Mouse (Mus musculus) cerebellum, adult 18-20 months (tissue): ENCODE data around the gene Gm28308.

Experiments
- DNase-seq, 2 experiments: peaks; one replicate each; pipeline ENCODE4 v3.0.0; 2021

The Gm28308 gene

DNA sequence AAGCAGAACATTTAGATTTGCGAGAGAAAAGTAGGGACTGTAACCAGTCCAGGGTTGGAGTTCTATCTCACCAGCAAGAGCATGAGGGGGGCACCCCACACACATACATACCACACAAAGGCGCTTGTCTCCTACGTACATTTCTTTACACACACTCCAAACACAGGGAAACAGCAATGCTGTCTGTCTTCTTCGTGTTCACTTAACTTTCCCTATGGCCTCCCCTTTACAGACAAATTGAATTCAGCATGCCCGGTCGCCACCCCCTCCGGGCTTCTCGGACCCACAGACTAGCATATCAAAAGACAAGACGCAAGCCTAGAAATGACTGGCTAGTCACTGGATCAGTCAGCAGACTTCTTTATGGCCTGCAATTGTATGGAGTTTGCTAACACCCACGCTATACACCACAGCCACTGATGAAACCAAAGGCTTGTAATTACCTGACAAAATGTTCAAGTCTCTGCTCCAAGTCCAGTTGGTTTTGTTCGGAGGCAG, 32.9 kb downstream of the Gm28308 start:
- DNase-seq, result no peak

DNA sequence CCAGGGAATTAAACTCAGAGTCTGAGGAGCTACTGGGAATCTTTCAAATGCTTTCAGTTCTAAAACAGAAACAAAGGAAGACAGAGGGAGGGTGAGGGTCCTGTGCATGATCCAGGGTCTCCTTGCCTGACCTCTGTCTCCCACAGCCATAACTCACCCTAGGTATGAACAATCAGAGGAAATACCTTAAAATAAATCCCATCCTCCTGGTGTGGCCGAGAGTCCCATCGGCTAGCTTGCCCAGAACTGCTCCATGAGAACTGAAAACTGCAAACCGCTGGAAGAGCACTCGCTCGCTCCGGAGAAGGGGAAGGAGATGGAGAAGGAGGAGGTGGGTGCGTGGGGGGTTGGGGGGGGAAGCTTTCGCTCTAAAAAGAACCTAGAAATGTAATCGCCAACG, 33.4 kb downstream of the Gm28308 start:
- DNase-seq, result no peak

DNA sequence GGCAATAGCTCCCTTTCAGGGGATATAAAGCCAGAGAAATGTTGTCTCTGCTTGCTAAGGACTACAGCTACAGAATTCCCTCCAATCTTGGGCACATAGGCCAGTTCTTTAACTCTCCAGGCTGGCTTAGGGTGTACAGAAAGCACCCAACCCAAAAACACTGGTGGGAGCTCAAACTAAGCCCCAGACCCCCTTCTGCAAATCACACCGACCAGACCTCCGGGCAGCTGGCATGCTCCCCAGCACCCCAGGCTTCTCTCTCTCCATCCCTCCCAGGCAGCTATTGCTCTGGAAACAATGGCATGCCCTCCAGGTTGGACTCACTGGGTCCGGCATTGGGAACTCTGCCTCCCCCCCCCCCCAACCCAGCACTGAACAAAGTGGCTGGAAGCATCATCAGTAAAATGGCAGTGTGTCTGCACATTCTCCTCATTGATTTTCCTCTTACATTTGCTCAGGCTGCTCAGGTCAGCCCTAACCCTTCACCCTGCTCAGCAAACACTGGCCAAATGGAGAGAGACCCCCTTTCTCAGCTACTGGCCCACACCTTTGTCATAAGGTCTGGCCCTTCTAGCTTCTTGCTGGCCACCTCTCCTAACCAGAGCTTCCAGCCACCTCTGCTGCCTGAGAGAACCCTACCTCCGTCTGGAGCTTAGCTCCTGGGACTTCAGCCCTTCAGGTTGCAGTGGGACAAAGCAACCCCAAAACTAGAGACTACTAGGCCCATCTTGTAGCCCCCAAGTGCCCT, 34.0 kb downstream of the Gm28308 start:
- DNase-seq, result no peak

DNA sequence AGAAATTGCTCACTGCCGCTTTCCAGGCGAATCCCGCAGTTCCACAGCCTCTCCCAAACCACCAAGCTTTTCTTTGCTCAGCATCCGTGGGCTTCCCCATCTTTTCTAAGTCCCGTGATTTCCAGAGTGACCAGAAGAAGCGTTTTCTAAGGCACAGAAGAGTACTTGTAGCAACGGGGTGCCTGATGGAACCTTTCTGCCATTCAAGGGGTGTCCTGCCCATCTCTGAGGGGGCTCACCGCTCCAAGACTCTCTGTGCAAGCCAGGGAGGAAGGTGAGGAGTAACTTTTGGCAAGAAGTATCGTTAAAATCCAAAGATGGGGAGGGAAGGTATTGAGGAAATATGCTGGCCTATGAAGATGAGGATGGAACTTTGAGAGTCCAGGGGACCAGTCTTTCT, 35.3 kb downstream of the Gm28308 start:
- no peak for DNase-seq

DNA sequence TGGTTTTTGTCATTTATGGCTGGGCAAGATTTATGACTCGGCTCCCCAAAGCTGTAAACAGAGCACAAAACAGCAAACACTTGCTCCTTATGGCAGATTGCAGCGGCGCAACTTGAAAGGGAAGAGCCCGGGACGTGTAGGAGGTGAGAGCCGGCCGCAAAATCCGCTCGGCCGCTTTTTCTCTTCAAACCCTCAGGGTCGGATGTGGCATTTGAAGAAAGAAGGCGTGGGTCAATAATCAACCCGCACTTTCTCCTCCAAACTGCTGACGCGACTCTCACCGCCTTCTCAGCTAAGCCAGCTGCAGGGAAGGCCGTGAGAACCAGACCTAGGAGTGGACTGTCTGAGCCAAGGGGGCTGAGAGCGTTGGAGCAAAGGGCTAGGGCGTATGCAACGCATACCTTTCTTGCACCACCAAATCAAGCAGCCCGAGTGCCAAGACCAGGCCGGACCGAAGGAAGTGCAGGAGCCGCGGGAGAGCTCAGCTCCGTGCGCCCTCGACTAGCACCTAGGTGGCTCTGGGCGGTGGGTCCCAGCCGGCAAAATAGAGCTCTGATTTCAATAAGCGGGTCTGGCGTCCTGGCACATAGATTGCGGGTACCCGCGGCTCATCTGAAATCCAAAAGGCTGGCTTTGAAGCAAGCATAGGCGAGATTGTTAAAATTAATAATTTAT, 35.9 kb downstream of the Gm28308 start, which contains the start of gene 5730596B20Rik:
Gene 5730596B20Rik, plus strand, starts transcription at position 438 of the 675 bp plus-strand sequence.
- no peak for DNase-seq

DNA sequence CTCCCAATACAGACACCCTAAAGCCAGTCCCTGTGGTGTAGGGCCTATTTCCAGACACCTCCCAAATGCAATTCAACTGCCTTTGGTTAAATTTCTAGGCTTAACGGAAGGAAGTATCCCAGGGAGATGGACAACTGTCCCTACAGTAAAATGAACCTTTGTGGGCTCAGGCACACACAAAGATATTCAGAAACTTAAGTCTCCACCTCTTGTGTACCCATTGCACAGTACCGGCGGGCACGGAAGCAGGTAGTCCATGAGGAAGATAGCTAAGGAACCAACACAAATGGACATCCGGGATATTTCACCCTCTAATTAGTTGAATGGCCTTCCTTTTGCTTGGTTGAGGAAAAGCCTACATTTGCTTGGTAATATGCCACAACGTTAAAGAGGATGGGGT, 36.7 kb downstream of the Gm28308 start:
- DNase-seq, result no peak

DNA sequence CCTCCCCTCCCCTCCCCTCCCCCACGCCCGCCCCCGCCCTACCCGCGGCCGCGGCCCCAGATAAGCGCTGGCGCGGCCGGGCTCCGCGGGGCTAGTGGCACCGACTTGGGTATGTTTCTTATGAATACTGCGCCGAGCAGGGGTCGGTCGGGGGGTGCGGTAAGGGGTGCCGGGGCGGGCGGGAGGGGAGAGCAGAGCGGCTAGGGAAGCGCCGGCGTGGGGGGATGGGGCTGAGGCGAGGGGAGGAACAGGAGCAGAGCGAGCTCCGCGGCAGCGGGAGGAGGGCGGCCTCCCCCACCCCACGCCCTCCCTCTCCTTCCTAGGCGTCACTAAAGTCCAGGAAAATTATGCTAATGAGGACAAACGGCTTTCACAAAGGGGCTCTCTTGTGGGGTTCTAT, 37.3 kb downstream of the Gm28308 start:
- DNase-seq, result no peak

DNA sequence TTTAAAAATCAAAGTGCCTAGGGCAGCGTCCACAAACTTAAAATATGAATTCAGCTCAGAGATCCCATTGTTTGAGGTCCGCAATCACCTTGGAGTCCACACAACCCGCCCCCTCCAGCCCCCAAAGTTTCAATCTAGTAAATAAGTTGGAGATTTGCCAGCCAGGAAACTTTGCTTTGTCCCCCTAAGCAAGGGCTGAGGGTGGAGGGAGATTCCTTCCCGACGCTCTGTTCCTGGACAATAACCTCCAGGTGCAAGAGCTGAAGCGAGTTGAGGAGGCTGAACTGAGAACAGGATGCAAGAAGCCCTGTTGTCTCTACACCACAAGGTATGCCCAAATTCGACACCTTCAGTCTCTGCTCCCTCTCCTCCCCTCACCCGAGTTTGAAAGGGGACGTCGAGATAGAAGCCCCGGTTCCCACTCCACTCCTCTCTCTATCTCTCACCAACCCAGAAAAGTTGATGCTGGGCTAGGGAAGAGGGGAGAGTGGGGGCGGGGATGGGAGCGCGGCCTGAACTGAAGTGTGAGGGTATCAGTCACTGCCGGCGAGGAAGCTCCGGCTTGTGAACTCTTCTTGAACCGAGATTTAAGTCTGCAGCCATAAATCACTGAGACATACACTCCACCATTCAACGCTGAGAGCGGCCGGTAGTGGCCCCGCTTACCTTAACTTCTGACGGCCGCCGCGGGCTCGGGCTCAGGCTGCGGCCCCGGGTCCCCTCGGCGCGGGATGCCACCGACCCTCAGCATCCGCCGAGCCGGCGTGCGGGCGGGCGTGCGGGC, 38.0 kb downstream of the Gm28308 start:
- DNase-seq, result no peak

DNA sequence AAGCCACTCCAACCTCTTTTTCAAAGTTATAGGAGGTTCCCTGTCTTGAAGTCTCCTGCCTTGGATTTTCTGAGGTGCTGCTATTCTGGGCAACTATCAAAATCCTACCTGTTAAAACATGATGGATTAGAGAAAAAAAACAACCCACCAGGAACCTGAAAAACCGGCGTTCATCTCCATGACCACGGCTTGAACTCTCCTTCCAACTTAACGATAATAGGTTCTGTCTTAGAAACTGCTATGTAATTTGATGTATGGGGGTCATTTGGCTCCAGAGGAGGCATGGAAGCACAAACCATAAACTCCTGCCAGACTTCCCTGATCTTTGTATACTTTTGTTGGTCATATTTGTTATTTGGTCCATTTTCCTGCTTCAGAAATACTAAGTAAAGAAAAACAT, 39.5 kb downstream of the Gm28308 start:
- DNase-seq, result no peak

DNA sequence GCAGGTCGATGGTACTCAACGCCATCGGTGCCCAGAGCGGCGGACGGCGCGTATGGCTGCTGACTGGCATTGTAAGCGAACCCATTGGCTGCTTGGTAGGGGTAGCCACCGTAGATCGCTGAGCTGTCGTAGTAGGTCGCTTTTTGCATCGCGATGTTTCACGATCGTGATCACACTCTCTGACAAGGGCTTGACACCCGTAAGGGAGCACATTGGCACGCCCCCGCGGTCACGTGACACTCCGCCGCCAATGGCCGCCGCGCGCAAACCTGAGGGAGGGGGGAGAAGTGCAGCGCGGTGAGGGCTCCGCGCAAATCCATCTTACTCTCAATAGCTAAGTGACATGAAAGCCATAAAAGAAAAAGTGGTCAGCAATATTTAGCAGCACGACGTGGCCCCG, 40.6 kb downstream of the Gm28308 start:
- DNase-seq, result no peak

DNA sequence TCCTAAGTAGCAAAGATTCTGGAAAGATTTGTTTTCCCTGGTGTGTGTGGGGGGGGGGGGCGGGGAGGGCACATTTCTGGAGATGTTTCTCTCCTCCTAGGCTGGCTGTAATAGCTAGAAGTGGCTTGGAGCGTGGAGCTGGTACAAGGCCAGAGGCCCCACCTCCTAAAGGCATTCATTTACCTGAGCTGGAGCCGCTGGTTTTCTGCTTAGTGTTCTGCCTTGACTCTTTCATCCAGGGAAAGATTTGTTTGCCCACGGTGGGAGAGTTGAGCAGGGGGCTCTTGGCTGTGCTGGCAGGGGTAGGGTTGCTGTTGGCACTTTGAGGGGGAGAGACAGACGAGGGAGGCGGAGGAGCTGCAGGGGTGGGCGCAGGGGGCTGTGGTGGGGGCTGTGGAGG, 41.2 kb downstream of the Gm28308 start:
- no peak for DNase-seq

DNA sequence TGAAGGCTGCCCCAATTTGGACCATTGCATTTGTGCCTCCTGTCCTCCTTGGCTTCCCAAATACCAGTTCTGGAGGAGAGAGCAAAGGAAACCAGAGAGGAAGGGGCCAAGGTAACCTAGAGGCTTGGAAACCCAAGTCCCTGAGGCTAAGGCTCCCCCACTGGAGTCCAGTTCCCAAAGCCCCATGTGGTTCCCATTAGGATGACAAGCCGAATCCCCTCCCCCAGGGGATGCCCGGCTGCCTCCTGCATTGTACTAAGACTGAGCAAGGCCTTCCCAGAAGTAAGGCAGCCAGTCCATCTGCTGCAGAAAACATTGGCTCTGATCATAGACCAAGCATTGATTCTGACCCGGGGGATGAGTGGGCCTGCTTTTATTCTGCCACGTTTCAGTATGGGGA, 41.8 kb downstream of the Gm28308 start:
- DNase-seq, result no peak

DNA sequence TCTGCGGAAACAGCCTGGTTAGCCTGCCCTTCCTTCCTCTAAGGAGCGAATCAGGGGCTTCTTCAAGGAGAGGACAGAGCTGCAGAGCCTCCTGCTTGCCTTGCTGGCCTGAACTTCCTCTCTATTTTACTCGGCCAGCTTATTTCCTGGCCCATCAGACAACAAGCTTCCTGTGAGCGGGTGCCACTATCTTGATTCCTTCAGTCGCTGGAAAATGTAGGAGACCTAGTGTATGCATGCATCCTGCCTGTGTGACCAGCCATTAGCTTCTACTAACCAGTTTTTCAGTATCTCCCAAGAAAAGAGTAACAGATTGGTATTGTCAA, 42.3 kb downstream of the Gm28308 start:
- no peak for DNase-seq

DNA sequence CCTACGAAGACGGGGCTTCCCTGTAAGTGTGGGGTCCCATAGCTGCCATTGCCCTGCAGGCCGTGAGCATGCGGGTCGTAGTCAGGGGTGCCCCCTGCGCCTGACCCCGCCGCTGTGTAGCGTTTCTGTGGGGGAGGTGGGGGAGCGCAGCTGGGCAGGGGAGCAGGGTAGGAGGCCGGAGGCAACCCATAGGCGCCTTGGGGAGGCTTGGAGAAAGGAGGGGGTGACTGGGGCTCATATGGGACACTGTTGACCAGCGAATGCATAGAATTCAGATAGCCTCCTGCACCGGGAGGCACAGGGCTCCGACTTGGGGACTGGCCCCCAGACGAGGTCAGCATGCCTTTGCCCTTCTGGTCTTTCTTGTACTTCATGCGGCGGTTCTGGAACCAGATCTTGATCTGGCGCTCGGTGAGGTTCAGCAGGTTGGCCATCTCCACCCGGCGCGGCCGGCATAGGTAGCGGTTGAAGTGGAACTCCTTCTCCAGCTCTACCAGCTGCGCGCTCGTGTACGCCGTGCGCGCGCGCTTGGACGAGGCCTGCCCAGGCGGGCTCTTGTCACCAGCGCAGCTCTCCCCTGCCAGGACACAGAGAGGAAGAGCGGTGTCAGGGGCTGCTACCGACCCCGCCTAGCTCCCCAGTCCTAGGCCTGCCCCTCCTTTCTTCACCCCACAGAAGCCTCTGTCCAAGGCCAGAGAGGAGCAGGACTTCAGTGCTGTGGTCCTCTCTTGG, 42.8 kb downstream of the Gm28308 start:
- DNase-seq, result no peak

DNA sequence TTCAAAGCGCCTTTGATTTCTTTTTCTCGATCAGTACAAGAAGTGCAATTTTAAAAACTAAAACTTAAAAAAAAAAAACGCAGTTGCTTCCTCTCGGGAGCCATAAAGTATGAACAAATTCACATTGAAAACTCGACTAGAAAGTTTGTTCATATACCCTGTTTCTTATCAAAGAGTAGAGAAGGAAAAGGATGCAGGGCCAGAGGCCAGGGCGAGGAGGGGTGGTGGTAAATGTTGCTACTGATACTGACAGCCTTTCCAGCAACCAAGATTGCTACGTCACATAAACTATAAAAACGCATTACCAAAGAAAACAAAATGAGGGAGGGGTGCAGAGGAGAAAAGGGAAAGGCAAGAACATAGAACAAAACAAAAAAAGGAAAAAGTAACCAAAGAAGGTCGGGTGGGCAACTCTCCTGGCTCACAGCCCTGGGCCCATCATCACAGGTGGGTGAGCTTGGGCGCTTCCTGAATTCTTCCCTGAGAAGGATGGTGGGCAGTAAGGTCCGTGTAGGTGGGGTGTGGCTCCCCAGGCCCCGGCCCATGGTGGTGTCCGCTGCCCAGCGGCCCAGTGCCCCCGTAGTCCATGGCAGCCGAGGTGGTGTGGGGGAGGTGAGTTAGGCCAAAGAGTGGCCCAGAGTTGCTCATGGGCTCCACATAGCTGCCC, 43.5 kb downstream of the Gm28308 start:
- no peak for DNase-seq

DNA sequence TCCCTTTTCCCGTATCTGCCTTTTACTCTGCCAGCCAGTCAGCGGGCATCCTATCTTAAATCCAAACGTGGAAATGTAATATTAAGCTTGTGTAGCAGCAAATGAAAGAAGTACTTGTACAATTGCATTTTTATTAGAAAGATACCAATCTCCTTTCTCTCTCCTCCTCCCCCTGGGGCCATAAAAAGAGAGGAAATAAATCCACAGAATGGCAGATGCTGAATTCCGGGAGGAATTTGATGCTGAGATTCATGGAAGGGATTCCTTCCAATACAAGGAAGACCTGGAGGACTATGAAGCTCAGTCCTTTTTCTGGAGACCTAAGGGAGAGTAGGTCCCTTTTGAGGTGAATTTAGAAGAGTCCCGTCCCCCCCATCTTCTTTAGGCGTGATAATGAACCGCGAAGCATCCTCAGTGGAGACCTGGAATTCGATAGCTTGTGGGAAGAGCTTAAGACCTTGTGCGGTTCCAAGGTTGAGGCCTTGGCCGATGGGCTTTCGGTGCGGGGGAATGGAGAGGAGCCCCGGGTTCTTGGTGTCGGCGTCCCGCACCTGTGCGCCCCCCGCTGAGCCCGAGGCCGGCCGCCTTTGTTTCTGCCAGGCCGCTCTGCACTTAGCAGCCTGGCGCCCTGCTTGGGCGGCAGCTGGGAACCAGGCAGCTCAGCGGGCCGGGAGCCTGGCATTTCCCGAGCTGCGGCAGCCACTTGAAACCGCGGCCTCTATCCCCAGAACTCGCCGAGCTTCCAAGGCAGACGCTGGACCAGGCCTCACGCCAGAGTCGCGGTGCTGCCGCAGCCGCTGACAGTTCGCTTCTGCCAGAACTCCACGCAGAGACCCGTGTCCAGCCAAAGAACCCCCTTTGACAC, 44.7 kb downstream of the Gm28308 start:
- no peak for DNase-seq

DNA sequence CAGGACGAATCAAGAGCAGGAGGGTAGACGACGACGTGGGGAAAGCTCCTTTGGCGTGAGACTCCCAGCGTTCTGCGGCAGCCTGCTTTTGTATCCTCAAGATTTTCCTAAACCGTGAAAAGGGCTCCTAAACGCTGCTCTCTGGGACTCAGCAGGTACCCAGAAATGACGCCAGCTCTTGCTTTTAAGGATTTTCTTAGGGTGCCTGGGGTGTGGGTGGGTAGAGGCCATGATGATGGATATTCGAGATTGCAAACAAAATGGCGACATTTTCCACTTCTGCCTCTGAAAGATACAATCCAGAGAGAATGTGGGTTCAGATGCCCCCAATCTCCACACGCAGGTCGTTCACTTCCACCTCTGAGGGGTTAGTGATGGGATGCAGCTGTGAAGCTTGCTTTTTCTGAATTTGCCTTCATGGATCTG, 45.4 kb downstream of the Gm28308 start:
- DNase-seq, result no peak

DNA sequence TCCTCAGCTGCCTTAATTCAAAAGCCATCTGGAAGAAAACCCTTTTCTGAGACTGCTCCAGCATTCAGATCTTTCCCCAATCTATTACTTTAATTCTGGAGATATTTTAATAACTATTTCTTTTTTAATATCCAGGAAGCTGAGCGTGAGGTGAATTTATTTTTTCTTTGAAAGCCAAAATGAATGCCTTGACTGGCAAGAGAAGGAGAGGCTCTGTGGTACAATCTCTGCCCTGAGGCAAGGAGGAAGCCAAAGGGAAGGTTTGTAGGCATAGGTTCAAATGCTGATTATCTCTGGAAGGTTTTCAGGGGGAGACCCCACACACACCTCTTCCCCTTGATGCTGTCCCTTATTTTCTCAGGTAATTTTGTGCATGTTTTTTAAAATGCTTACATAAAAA, 46.0 kb downstream of the Gm28308 start:
- DNase-seq, result no peak

DNA sequence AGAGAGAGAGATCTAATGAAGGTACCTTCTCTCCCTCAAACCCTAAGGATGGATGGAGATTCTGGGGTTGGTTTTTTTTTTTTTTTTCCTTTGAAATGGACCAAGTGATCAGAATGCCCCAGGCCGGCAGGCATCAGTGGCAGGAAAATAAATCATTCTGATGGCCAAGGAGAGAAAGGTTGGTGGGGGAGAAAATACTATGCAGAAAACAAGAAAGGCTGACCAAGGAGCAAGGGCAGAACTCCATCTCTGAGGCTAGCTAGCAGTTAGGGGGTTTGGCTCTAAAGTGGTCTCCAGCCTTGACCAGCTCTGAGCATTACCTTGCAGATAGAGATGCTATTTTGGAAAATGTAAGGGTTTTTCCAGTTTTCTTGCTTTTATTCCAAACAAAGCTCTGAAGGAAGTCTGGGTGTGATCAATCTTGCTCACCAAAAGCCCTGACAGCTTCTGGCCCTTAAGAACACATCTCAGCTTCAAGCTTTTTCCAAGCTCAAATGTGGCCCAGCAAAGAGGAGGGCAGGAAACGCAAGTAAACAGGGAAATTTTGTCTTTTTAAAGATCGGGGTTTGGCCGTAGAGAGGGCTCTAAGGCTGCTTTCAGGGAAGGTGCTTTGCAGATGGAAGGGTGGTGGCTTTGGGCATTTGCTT, 46.6 kb downstream of the Gm28308 start:
- DNase-seq, result no peak

DNA sequence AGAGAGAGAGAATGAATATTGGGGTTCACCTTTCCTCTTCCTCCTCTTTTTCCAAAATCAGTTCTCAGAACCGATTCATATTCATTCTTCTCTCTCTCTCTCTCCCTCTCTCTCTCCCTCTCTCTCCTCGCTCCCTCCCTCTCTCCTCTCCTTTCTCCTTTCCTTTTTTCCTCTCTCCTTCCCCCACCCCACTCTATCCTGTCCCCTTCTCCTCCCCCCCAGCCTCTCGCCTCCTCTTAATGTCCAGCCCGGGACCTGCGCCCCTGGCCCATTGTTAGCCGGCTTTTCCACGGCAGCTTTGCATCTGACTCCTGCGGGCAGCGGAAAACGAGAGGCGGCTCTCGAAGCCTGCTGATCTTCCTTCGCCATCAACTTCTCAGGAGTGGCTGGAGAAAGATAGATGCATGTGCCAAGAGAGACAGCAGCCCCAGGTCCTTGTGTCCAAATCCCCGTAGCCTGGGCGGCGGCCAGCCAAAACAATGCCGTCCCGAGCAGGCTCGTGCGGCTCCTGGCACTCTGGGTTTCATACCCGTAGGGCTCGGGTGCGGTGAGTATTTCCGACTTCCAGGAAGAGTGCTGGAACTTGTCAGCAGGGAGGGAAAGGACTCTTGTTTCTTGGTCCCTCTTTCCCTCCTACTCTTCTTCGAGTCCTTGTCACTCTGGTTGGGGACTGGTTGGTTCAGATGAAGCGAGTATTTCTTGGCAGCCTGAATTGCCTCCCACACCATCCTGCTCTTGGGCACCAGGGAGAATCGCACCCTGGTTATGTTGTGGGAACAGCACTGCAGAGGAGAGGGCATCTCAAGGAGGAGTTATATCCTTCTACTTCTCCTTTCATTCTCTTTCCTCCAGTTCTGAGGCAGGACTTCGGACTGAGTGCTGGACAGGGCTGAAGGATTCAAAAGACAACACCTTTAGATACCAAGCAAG, 47.4 kb downstream of the Gm28308 start:
- DNase-seq, result no peak
